Mouse (Mus musculus) bone marrow, adult 2 months (tissue): ENCODE measurements around the gene Aph1a. TPM values are rescaled to one million over a fixed set of nuclear protein-coding genes. Genes with fewer than 3 reads are reported as not detected.
A peak's percentile ranks its signal among the peaks of the same experiment; 100 is the strongest.

Experiments used
- H3K27ac ChIP-seq: fragments of 200-500 bp; 2 replicates; pipeline ENCODE4 v1.5.1; 2012; ENCODE audit warnings: low read depth, mild to moderate bottlenecking, control low read depth, inconsistent platforms, low read length; ENCODE audit not compliant: control insufficient read depth, poor library complexity, insufficient read depth
- H3K4me1 ChIP-seq: fragments of 200-500 bp; 2 replicates; pipeline ENCODE4 v1.6.1; 2011; ENCODE audit warnings: low read length; ENCODE audit not compliant: control insufficient read depth, insufficient read depth
- H3K4me3 ChIP-seq: fragments of 200-500 bp; replicated peaks from 2 replicates; pipeline ENCODE3; 2011; ENCODE audit warnings: mild to moderate bottlenecking, low read depth, low read length, control low read depth; ENCODE audit not compliant: control insufficient read depth
- CTCF ChIP-seq: fragments of 200-500 bp; IDR thresholded peaks from 2 replicates; pipeline ENCODE4 v1.5.1; 2011; ENCODE audit warnings: low read length, control low read depth; ENCODE audit not compliant: control insufficient read depth, insufficient read depth
- POLR2A ChIP-seq: fragments of 200-500 bp; IDR thresholded peaks from 2 replicates; pipeline ENCODE4 v1.6.1; 2011; ENCODE audit warnings: low read depth, mild to moderate bottlenecking, control low read depth, low read length, borderline replicate concordance; ENCODE audit not compliant: control insufficient read depth
- WGBS: fragments of 180-500 bp; shearing (Covaris S2); methylation state at CpG from one replicate; pipeline ENCODE4 v1.1.7; 2018; 5-methylcytosine and 5-hydroxymethylcytosine counted together
- polyA plus RNA-seq: library from polyadenylated mRNA; stranded (reverse); fragments of >200 nt; gene quantifications from 2 replicates; pipeline ENCODE4 v1.2.4, GENCODE M21; 2011; ENCODE audit warnings: low replicate concordance; ENCODE audit not compliant: missing spikeins, insufficient read depth, insufficient read length

The Aph1a gene
- polyA plus RNA-seq, 1 experiment = 38.4 TPM

DNA sequence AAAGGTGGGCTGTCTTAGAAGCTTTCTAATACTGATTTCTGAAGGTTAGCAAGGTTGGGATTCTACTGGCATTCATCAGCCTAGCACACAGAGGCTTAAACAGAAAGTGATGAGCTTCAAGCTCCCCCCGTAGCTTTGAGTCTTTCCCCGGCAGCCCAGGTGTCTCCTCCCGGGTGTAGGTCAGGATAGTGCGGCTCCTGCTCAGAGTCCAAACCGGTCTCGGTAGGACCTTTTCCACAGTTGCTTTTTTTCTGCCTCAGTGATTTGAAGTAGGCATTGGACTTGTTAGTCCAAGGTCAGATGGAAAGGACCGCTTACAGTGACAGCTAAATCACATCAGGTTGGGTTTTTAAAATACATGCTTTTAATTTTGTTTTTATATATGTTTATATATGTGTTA is 38.8 kb downstream of the Aph1a start:
- WGBS = 93% methylated on average over 7 of the region's 7 CpGs
- TF ChIP-seq POLR2A (no peak), CTCF (no peak)

DNA sequence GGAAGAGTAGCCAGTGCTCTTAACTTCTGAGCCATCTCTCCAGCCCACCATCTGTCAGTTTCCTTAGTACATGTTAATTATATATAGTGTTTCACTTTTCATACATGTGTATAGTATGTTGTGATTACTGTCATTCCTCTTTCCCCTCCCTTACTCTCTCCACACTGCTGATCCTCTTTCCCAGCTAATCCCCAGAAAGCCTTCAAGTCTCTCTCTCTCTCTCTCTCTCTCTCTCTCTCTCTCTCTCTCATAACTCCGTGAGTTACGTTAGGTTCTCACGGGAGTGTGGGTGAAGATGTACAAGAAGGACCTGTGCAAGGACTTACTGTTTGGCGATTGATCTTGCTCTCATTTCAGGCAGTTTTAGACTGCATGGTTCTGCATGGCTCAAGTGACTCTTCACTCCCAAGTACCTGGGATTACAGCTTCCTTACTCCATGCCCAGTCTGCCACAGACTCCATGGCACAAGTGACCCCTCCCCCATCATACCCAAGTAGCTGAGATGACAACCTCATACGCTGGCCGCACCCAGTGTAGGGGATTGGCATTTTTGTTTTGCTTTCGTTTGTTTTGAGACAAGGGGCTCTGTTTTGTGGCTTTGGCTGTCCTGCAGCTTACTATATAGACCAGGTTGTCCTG is 39.5 kb downstream of the Aph1a start:
- Histone ChIP-seq H3K4me3 (no peak overlapping the region), H3K4me1 (no peaks in the 10 kb centered on the region), H3K27ac (no peak overlapping the region)
- WGBS = 87% methylated on average over 7 of the region's 7 CpGs
- no peak for TF ChIP-seq POLR2A

More for the DNA sequence above, 38.8 kb downstream of the Aph1a start:
- Histone ChIP-seq H3K4me3 (no peak overlapping the region), H3K27ac (no peak overlapping the region), H3K4me1 (peaks cover 1% of the 10 kb centered on the region; the same call in 1 of the 2 replicates)

DNA sequence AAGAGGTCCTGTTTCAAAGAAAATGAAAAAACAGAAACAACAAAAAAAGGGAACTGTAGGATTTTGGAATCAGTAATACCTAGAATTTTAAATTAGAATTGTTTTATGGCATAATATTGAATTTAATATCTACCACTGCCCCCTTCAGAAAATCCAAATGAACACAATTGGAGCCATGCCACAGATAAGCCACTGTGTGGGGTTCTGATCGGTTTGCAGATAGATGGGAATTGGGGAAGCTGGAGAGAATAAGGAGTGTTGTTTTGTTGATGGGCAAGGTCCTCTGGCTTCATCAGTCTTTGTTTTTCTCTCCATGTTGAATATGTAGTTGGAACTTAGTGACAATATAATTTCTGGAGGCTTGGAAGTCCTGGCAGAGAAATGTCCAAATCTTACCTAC is 40.7 kb downstream of the Aph1a start:
- TF ChIP-seq POLR2A (no peak), CTCF (no peak)
- no peak overlapping the region for H3K4me3 ChIP-seq
- no peak overlapping the region for H3K27ac ChIP-seq
- WGBS = 53% methylated on average over 1 of the region's 1 CpGs
- H3K4me1 ChIP-seq = no peaks in the 10 kb centered on the region

DNA sequence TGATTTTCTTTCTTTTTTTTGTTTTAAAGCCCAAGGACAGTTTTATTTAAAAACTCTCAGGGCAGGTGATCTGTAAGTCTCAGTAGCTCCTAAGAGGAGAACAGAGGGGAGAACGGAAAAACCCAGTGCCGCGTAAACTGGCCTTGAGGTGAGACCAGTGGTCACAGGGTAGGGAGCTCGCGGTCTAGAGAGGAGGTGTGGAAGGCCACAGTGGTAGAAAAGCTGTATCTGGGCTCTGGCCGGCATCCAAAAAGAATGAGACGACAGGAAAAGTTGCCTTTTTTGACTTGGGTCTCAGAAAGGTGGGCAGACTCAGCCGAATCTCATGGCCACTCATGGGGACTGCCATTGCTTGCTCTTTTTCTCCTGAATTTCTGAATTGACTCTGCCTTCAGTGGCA is 44.4 kb downstream of the Aph1a start:
- 44% methylated on average over 8 of the region's 8 CpGs for WGBS
- Histone ChIP-seq H3K4me1 (no peaks in the 10 kb centered on the region), H3K4me3 (no peak overlapping the region), H3K27ac (no peak overlapping the region)
- TF ChIP-seq POLR2A = no peak
- TF ChIP-seq CTCF = no peak

DNA sequence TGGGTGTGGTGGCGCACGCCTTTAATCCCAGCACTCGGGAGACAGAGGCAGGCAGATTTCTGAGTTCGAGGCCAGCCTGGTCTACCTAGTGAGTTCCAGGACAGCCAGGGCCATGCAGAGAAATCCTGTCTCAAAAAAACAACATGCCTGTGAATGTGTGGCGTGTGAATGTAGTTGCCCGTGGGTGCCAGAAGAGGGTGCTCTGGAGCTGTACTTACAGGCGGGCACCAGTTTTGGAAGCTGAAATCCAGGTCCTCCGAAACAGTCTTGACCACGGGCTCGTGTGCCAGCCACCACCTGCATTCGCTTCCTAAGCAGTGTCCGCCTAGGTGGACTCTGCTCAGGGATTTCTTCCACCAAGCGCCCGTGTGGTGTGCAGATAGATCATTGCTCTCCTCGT is 45.1 kb downstream of the Aph1a start:
- TF ChIP-seq POLR2A (no peak), CTCF (peak; percentile 68)
- H3K4me3 ChIP-seq = no peak overlapping the region
- H3K4me1 ChIP-seq = no peaks in the 10 kb centered on the region
- no peak overlapping the region for H3K27ac ChIP-seq
- WGBS = 85% methylated on average over 15 of the region's 15 CpGs

DNA sequence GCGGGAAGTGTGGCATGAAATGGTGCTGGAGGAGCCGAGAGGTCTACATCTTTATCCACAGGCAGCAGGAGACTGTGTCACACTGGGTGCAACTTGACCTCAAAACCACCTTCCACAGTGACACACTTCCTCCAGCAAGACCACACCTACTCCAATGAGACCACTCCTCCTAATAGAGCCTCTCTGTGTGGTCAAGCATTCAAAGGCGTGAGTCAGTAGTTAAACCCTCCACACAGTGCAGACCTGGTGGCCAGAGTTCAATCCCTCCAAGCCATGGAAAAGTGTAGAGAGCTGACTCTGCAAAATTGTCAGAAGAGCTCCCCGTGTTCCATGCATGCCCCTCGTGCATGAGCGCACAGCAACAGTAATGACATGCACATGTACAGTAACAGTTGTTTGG is 49.0 kb downstream of the Aph1a start:
- H3K4me3 ChIP-seq = no peak overlapping the region
- WGBS = 71% methylated on average over 6 of the region's 6 CpGs
- no peak overlapping the region for H3K27ac ChIP-seq
- no peaks in the 10 kb centered on the region for H3K4me1 ChIP-seq
- TF ChIP-seq POLR2A (no peak), CTCF (no peak)

DNA sequence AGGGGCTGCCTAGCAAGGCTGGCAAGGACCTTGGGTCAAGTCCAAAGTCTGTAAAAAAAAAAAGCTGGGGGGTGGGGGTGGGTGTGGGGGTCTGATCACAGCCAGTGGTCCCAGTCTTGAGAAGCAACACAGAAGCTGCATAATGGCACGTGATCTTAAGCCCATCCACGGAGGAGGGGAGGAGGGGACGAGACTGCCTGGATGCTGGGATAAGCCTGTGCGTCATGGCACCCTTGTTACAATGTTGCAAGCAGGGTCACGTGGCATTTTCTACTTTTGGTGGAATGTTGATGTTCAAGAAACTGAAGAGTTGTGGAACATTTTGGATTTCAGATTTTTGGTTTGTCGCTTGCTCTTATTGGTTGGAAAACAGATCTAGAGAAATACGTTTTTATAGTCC is 49.5 kb downstream of the Aph1a start:
- Histone ChIP-seq H3K4me1 (no peaks in the 10 kb centered on the region), H3K27ac (no peak overlapping the region), H3K4me3 (no peak overlapping the region)
- 96% methylated on average over 7 of the region's 7 CpGs for WGBS
- TF ChIP-seq CTCF (no peak), POLR2A (no peak)

DNA sequence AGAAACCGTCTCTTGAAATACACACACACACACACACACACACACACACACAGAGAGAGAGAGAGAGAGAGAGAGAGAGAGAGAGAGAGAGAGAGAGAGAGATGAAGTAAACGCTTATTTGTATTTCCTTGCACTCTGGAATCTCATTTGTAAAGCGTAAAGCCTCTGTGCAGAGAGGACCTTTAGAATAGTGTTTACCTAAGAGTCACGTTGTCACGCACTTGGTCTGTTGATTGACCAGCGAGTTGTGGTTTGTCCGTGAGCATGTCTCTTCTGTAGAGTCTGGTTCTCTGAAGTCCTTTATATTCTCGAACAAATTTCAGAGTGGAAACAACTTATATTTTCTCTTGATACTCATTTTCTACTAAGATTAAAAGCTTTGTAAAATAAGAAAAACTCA is 51.0 kb downstream of the Aph1a start:
- TF ChIP-seq CTCF (no peak), POLR2A (no peak)
- Histone ChIP-seq H3K27ac (no peak overlapping the region), H3K4me3 (no peak overlapping the region), H3K4me1 (no peaks in the 10 kb centered on the region)
- 91% methylated on average over 8 of the region's 8 CpGs for WGBS

DNA sequence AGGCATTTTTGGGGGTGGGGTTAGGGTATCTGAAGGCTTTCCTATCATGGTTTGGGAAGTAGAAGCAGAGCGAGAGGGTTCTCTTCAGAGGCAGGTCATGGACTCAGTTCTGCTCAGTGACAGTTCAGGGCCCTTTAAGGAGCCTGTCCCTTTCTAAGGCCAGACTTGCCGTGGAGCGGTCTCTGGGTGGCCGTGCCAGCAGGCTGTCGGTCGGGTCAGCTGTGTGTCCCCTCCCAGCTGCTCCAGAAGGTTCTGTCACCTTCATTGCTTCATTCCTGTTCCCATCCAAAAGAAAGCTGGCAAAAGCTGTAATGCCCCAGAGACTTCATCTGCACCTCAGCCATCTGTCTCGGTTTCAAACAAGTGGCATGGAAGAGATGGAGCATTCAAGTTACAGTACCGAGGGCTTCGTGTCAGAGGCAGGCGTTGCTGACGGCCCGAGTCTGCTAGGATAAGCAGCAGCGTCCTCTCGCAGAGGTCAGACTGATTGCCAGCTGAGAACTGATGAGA is 52.0 kb downstream of the Aph1a start:
- no peak for TF ChIP-seq CTCF
- no peak for TF ChIP-seq POLR2A
- 92% methylated on average over 14 of the region's 14 CpGs for WGBS
- H3K4me3 ChIP-seq = no peak overlapping the region
- H3K27ac ChIP-seq = no peak overlapping the region
- no peaks in the 10 kb centered on the region for H3K4me1 ChIP-seq

Other genes with a start within 250 kb of the Aph1a start
- gene Mcl1, start 235.2 kb upstream of the Aph1a start, polyA plus RNA-seq = 88.8 and 134 TPM in 2 replicates
- gene Adamtsl4, start 206.1 kb upstream of the Aph1a start, polyA plus RNA-seq = 1.9 and 2.7 TPM in 2 replicates
- 26.4 and 38.2 TPM in 2 replicates for gene Ecm1, start 154.4 kb upstream of the Aph1a start, polyA plus RNA-seq
- 28.7 and 65.2 TPM in 2 replicates for gene Tars2, start 133.8 kb upstream of the Aph1a start, polyA plus RNA-seq
- 5.7 and 16.4 TPM in 2 replicates for gene Rprd2, start 75.1 kb upstream of the Aph1a start, polyA plus RNA-seq
- 49.5 and 55.4 TPM in 2 replicates for gene Prpf3, start 38.1 kb upstream of the Aph1a start, polyA plus RNA-seq
- gene Mrps21, start 22.4 kb upstream of the Aph1a start, polyA plus RNA-seq = 80.5 and 81.0 TPM in 2 replicates
- gene Ciart, start 11.7 kb upstream of the Aph1a start, polyA plus RNA-seq = 2.5 and 8.7 TPM in 2 replicates
- gene BC028528, start 2.0 kb upstream of the Aph1a start, polyA plus RNA-seq = 4.6 and 18.9 TPM in 2 replicates
- gene Car14, start 10.7 kb downstream of the Aph1a start, polyA plus RNA-seq = not detected in 2 replicates
- 275 and 382 TPM in 2 replicates for gene Anp32e, start 35.3 kb downstream of the Aph1a start, polyA plus RNA-seq
- 36.1 and 59.2 TPM in 2 replicates for gene Plekho1, start 102.0 kb downstream of the Aph1a start, polyA plus RNA-seq
- 11.8 and 20.1 TPM in 2 replicates for gene Vps45, start 164.5 kb downstream of the Aph1a start, polyA plus RNA-seq
- gene Otud7b, start 210.6 kb downstream of the Aph1a start, polyA plus RNA-seq = 14.6 and 22.2 TPM in 2 replicates